Mouse (Mus musculus): ENCODE measurements at regions not wholly inside any gene's neighbourhood (a gene's known extent, or its start where the extent isn't known, plus 50 kb on each side); places are given as distances from the start of the nearest gene placed in this dataset.
"Not testable (repeated sequence)": the region's sequence is repeated elsewhere in the genome, so short reads cannot be mapped to it uniquely, and the experiment has no call there.

- DNase-seq (ENCODE audit: low read depth, low spot score) = no peak
Observed at GRCm38 (mm10) chr17:31732176-31732880, 54.7 kb downstream of the Cryaa start.

GRCm38 (mm10) chr17:31734521-31734920 is 56.9 kb downstream of the Cryaa start:
- DNase-seq (ENCODE audit: low read depth, low spot score) = no peak

GRCm38 (mm10) chr17:31736716-31737115 is 59.1 kb downstream of the Cryaa start:
- no peak for DNase-seq (ENCODE audit: low read depth, low spot score)

- no peak for DNase-seq (ENCODE audit: low read depth, low spot score)
Observed at GRCm38 (mm10) chr17:31738249-31738648, 60.6 kb downstream of the Cryaa start.

- no peak for DNase-seq (ENCODE audit: low read depth, low spot score)
Observed at GRCm38 (mm10) chr17:31739586-31739985, 62.0 kb downstream of the Cryaa start.

- DNase-seq (ENCODE audit: low read depth, low spot score) = no peak
Observed at GRCm38 (mm10) chr17:31740059-31740458, 62.5 kb downstream of the Cryaa start.

GRCm38 (mm10) chr17:31743656-31744055 is 66.0 kb downstream of the Cryaa start:
- no peak for DNase-seq (ENCODE audit: low read depth, low spot score)

- peak; percentile 62 for DNase-seq (ENCODE audit: low read depth, low spot score)
Observed at GRCm38 (mm10) chr17:31746198-31747111, 68.8 kb downstream of the Cryaa start.

GRCm38 (mm10) chr17:31747563-31747962 is 70.0 kb downstream of the Cryaa start:
- DNase-seq (ENCODE audit: low read depth, low spot score) = peak; percentile 38

- no peak for DNase-seq (ENCODE audit: low read depth, low spot score)
Observed at GRCm38 (mm10) chr17:31748158-31748557, 70.6 kb downstream of the Cryaa start.

- no peak for DNase-seq (ENCODE audit: low read depth, low spot score)
Observed at GRCm38 (mm10) chr17:31748971-31749370, 71.4 kb downstream of the Cryaa start.

- no peak for DNase-seq (ENCODE audit: low read depth, low spot score)
Observed at GRCm38 (mm10) chr17:31751262-31751661, 73.7 kb downstream of the Cryaa start.

GRCm38 (mm10) chr17:31753113-31753858 is 75.7 kb downstream of the Cryaa start:
- DNase-seq (ENCODE audit: low read depth, low spot score) = no peak

GRCm38 (mm10) chr17:31753859-31754229 is 76.2 kb downstream of the Cryaa start:
- DNase-seq (ENCODE audit: low read depth, low spot score) = no peak

GRCm38 (mm10) chr17:31760465-31760864 is 82.9 kb downstream of the Cryaa start:
- DNase-seq (ENCODE audit: low read depth, low spot score) = no peak

GRCm38 (mm10) chr17:31763078-31763477 is 85.5 kb downstream of the Cryaa start:
- no peak for DNase-seq (ENCODE audit: low read depth, low spot score)

- DNase-seq (ENCODE audit: low read depth, low spot score) = no peak
Observed at GRCm38 (mm10) chr17:31766779-31767697, 88.6 kb downstream of the Sik1 start.

- DNase-seq (ENCODE audit: low read depth, low spot score) = no peak
Observed at GRCm38 (mm10) chr17:31772201-31772820, 83.3 kb downstream of the Sik1 start.

GRCm38 (mm10) chr17:31773882-31774281 is 81.7 kb downstream of the Sik1 start:
- not testable (repeated sequence) for DNase-seq (ENCODE audit: low read depth, low spot score)

GRCm38 (mm10) chr17:31775037-31775436 is 80.6 kb downstream of the Sik1 start:
- no peak for DNase-seq (ENCODE audit: low read depth, low spot score)

- DNase-seq (ENCODE audit: low read depth, low spot score) = no peak
Observed at GRCm38 (mm10) chr17:31775966-31776365, 79.6 kb downstream of the Sik1 start.
